19 mouse cellular contexts compared by ENCODE assay signal in the genomic region with DNA sequence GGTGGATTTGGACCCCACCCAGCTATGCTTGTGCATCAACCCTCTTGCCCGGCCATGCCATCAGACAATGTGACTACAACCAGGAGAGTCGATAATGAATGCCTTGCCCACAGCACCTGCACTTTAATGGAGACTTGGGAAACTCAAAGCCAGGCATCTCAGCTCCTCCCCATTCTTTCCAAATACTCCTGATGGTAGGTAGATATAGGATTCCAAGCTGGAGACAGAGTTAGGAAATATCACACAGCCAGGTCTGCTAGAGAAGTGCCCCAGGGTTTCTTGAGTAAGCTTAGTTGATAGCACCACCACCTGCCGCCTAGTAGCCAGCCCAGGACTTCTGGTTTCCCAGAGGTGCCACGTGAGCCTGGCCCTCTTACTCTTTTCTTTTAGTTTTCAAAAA. TPM values are rescaled to one million over a fixed set of nuclear protein-coding genes. Genes with fewer than 3 reads are reported as not detected.
A peak's percentile ranks its signal among the peaks of the same experiment; 100 is the strongest.
DNase-seq lines count a peak whose midpoint lies in the region; ATAC-seq and TF ChIP-seq lines count a peak whose summit lies in the region.
"Had no signal": no experiment of that assay in that cellular context is flagged by ENCODE, and none has a peak within 500 bp of the region (broad histone marks: within the 10 kb centered on the region; RNA-seq: fewer than 3 reads in every experiment).

No protein-coding gene starts in this region.

- TF ChIP-seq CTCF in forebrain, postnatal 0 days (IDR thresholded peaks at IDR 0.05; ENCODE audit: low read depth) = no peak

- no peak for ATAC-seq in forebrain, postnatal 0 days
- ATAC-seq: activated CD4-positive, CD25-positive, alpha-beta regulatory T cell, adult 4 months; CD4-positive, CD25-positive, alpha-beta regulatory T cell, adult 4 months; Patski had no signal

- no peaks in the 10 kb centered on the region for H3K36me3 ChIP-seq in forebrain, postnatal 0 days (ENCODE audit: insufficient read depth)
- H3K36me3 ChIP-seq: G1E had no signal

- no peak overlapping the region for H3K27ac ChIP-seq in forebrain, postnatal 0 days (ENCODE audit: low read depth, low read length)

- no peaks in the 10 kb centered on the region for H3K9me3 ChIP-seq in forebrain, postnatal 0 days (ENCODE audit: low read length)

- H3K9ac ChIP-seq in forebrain, postnatal 0 days = no peak overlapping the region

- no peak overlapping the region for H3K4me3 ChIP-seq in forebrain, postnatal 0 days (ENCODE audit: low read depth, low read length)

- H3K27me3 ChIP-seq in forebrain, postnatal 0 days (ENCODE audit: insufficient read depth, low read length) = no peaks in the 10 kb centered on the region
- H3K27me3 ChIP-seq: CH12.LX, Patski had no signal

- no peak overlapping the region for H3K4me2 ChIP-seq in forebrain, postnatal 0 days (ENCODE audit: low read depth)

- H3K4me1 ChIP-seq in forebrain, postnatal 0 days (ENCODE audit: insufficient read depth) = no peaks in the 10 kb centered on the region

- 81% methylated on average over 4 of the region's 4 CpGs for WGBS in forebrain, postnatal 0 days

- peak; percentile 92 for DNase-seq in fat pad, adult 2 months (ENCODE audit: extremely low read depth, low read depth, low spot score)
- DNase-seq in gonadal fat pad, adult 2 months (ENCODE audit: low read depth) = peak; percentile 83
- no peak for DNase-seq in forebrain, postnatal 0 days
- no peak for DNase-seq in testis, postnatal 14 days (ENCODE audit: low spot score)
- DNase-seq: adrenal gland, adult 2 months; adrenal gland, adult 8-10 months; adrenal gland, postnatal 10 days; adrenal gland, postnatal 14 days; adrenal gland, postnatal 25 days; adrenal gland, postnatal 36 days; B cell, adult 2 months; cerebellum, adult 11 months; cerebellum, adult 11-12 months; cerebellum, adult 18-20 months had no signal

RNA-seq across cellular contexts. Expression of gene Zfp697, which starts 15.4 kb away (rescaled TPM):
- 13.0 and 18.2 TPM in 2 replicates for polyA plus RNA-seq in gonadal fat pad, adult 2 months (2012; rRNA removed)
- 34.2 and 38.6 TPM in 2 replicates for total RNA-seq in forebrain, postnatal 0 days (2014; rRNA removed)
- polyA plus RNA-seq in forebrain, postnatal 0 days (2015; fragmentation: Nextera tagmentation; extraction: Ambion mirVana) = 17.4 and 17.7 TPM in 2 replicates
- total RNA-seq: CH12.LX had no signal
- polyA plus RNA-seq: CD4-positive, CD25-positive, alpha-beta regulatory T cell, adult 4 months; G1E had no signal

RNA-seq across cellular contexts. Expression of gene Phgdh, which starts 27.0 kb away (rescaled TPM):
- polyA plus RNA-seq in gonadal fat pad, adult 2 months (2012; rRNA removed) = 312 and 445 TPM in 2 replicates
- 139 and 151 TPM in 2 replicates for total RNA-seq in forebrain, postnatal 0 days (2014; rRNA removed)
- polyA plus RNA-seq in forebrain, postnatal 0 days (2015; fragmentation: Nextera tagmentation; extraction: Ambion mirVana) = 149 and 160 TPM in 2 replicates
- total RNA-seq: G1E had no signal
- polyA plus RNA-seq: G1E had no signal

Comparison
In these comparisons a context has a peak if more than half of its experiments do, and no peak if none do; other contexts are left out.
1. DNase-seq: peak in fat pad, adult 2 months (single experiment) and gonadal fat pad, adult 2 months (single experiment); none in forebrain, postnatal 0 days (single experiment) and testis, postnatal 14 days (single experiment).